Mouse (Mus musculus): ENCODE data around the gene Arcn1.

The Arcn1 gene

DNA sequence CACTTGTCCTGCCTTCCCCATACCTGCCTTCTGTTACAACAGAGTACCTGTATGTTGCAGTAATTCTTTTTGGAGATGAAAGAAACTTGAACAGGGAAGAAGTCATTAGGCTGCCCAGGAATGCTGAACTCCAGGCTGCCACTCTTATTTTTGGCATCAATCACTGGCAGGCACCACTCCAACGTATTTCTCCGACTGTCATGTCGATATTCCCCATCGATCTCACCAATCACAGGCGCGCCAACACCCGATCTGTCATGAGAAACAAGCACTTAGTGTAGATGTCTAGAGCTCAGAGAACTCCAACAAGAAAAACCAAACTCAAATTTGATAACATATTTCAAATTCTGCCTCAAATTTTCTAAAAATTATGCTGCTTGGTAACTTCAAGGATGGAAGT is 22.3 kb downstream of the Arcn1 start:
- no peak for ATAC-seq (ENCODE audit: low TSS enrichment)

GRCm38 (mm10) chr9:44740663-44741192 is 26.9 kb downstream of the Arcn1 start:
- ATAC-seq (ENCODE audit: low TSS enrichment): no peak

GRCm38 (mm10) chr9:44737240-44737949 is 30.2 kb downstream of the Arcn1 start:
- peak; percentile 35; the same call in 1 of the 2 replicates for ATAC-seq (ENCODE audit: low TSS enrichment)

DNA sequence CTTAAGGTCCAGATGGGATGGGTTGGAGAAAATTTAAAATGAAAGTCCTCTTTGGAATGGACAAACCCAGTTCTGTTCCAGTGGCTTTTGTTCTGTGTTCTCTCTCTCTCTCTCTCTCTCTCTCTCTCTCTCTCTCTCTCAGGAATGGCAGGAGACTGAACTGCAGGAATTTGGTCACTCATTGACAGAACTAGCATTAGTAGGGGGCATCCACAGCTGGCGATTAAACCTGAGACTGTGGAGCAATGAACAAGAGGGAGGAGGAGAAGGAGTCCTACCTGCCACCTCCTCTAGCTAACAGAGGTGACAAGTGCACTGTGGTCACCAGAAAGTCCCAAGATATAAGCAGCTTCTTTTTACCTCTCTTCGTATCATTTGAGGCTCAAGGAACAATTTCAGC is 31.3 kb downstream of the Arcn1 start:
- ATAC-seq (ENCODE audit: low TSS enrichment): no peak

DNA sequence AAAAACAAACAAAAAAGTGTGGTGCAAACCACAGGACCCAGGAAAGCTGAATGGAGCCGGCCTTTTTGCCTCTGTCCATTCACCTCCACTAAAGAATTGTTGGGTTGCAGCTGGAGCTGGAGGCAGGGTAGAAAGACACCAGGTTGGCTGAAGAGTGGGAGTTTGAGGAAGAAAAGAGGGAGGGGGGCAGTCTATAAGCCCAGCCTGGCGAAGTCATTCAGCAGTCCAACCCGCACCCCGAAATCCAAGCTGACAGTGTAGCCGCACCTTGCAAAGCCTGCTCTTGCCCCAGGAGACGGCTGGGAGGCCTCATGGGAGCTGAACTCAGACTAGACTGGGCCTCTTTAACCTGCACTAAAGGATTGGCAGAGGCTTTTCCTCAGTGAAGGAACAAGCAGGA is 31.8 kb downstream of the Arcn1 start:
- ATAC-seq (ENCODE audit: low TSS enrichment): no peak

DNA sequence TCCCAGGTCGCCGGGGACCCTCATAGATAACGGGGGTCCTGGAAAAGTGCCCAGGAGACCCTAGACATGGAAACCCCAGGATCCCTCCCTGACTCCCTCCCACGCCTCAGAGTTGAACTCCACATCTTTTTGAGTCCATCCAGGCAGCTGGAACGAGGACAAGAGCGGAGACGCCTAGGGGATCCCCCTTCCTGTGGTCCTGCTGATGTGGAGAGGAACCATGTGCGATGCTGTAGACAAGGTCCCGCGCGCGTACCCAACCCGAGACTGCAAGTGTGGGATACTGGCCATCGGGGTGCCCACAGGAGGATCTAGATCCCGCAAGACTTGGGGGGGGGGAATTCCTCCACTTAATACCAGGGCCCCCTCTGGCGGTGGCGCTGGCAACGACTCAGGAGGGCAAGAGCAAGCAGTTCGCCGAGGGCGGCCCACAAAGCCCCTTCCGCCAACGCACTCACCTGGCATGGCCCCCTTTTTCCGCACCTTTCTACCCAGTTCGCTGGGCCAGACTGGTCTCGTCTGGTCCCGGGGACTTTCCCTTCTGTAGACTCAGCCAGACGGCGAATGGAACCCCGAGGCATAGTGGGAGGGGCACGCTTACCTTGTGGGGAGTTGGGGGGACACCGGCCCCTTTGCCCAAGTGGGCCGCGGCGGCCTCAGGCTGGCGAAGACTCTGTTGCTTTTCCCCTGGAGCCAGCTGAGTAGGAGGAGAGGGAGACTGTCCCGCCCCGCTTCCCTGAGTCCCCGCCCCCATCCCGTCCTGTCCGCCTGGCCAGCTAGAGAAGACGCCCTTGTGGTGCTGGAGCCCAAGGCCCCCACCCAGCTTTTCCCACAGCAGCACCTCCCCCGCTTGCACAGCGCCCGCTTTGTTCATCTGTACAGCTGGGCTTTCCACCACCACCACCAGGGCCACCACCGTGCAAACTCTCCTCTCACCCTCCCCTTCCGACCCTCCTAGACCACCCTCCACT is 32.8 kb downstream of the Arcn1 start, which contains the start of gene Phldb1:
Phldb1 (minus strand) TSS at position 675 of the 971 bp plus-strand sequence.
- peak; percentile 16; the same call in 1 of the 2 replicates for ATAC-seq (ENCODE audit: low TSS enrichment)

GRCm38 (mm10) chr9:44733671-44734523 is 33.7 kb downstream of the Arcn1 start:
- peak; percentile 39; the same call in 1 of the 2 replicates for ATAC-seq (ENCODE audit: low TSS enrichment)

- ATAC-seq (ENCODE audit: low TSS enrichment): no peak
Measured at GRCm38 (mm10) chr9:44732921-44733530, 34.6 kb downstream of the Arcn1 start.

- no peak for ATAC-seq (ENCODE audit: low TSS enrichment)
Measured at GRCm38 (mm10) chr9:44732130-44732549, 35.5 kb downstream of the Arcn1 start.

GRCm38 (mm10) chr9:44727441-44727840 is 40.2 kb downstream of the Arcn1 start:
- ATAC-seq (ENCODE audit: low TSS enrichment): no peak

GRCm38 (mm10) chr9:44726431-44727146 is 41.1 kb downstream of the Arcn1 start:
- no peak for ATAC-seq (ENCODE audit: low TSS enrichment)

- no peak for ATAC-seq (ENCODE audit: low TSS enrichment)
Measured at GRCm38 (mm10) chr9:44724665-44725064, 43.0 kb downstream of the Arcn1 start.

DNA sequence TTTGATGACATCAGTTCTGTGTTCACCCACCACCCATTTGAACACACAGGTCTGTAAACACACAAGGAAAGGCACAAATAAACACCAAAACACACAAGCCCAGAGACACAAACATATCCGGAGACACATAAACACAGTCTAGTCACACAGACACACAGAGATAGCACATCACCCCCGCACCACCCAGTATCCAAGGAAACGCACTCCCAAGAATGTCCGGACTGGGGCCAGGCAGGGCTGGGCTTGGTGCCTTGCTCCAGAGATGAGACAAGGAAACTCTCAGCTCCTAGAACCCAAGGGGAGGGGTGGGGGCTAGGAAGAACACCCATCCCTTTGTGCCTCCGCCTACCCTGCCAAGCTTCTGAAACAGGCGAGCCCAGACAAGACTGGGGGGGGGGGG is 43.4 kb downstream of the Arcn1 start:
- 0 out of 2 replicates have a peak, but pooled peaks have one; percentile 25 for ATAC-seq (ENCODE audit: low TSS enrichment)

GRCm38 (mm10) chr9:44723521-44724041 is 44.1 kb downstream of the Arcn1 start:
- ATAC-seq (ENCODE audit: low TSS enrichment): no peak

- no peak for ATAC-seq (ENCODE audit: low TSS enrichment)
Measured at GRCm38 (mm10) chr9:44723008-44723407, 44.6 kb downstream of the Arcn1 start.

DNA sequence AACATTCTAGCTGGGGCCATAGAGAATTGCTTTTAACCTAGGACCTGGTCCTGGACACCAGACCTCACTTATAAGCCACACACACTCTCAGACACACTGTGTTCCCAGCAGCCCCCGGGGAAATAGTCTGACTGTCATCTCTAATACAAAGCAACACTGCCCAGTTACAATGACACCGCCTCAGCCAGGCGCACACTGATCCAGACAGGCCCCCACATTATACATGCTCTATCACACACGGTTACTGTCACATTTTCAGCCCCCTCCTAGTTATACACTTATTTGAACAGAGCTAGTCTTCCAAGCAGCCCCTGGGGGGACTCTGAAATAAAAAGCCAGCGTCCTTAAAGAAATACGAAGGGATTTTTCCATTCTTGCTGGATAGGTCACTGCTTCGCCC is 45.1 kb downstream of the Arcn1 start:
- ATAC-seq (ENCODE audit: low TSS enrichment): no peak

- ATAC-seq (ENCODE audit: low TSS enrichment): no peak
Measured at GRCm38 (mm10) chr9:44721877-44722186, 45.8 kb downstream of the Arcn1 start.

DNA sequence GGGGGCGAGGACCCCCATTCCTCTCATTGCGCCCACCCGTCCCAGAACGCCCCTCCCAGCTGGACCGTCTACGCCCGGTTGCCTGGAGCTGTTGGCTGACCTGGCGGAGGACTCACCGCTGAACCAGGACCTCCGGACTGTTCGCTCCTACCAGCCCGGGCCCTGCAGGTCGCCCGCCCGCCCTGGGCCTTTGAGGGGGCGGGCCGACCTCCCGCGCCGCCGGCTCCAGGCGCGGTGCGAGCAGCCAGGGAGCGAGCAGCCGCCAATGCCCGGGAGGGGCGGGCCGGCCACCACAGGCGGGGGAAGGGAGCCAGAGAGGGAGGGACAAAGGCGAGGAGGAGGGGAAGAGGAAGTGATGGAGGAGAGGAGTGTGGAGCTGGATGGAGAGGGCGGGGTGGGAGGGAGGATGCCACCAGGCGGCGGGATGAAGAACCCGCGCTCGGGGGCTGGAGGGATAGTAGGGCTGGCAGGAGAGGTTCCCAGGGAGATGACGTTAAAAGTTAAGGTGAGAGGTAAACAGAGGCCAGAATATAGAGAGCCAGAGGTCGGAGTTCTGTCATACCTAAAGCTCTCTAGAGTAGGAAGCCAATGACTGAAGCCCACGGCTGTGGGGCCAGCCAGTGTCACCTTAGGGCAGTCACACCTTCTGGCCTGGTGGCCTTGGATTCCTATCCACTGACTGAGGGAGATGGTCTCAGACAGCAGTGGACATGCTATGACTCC is 46.3 kb downstream of the Arcn1 start:
- peak; percentile 65 for ATAC-seq (ENCODE audit: low TSS enrichment)

DNA sequence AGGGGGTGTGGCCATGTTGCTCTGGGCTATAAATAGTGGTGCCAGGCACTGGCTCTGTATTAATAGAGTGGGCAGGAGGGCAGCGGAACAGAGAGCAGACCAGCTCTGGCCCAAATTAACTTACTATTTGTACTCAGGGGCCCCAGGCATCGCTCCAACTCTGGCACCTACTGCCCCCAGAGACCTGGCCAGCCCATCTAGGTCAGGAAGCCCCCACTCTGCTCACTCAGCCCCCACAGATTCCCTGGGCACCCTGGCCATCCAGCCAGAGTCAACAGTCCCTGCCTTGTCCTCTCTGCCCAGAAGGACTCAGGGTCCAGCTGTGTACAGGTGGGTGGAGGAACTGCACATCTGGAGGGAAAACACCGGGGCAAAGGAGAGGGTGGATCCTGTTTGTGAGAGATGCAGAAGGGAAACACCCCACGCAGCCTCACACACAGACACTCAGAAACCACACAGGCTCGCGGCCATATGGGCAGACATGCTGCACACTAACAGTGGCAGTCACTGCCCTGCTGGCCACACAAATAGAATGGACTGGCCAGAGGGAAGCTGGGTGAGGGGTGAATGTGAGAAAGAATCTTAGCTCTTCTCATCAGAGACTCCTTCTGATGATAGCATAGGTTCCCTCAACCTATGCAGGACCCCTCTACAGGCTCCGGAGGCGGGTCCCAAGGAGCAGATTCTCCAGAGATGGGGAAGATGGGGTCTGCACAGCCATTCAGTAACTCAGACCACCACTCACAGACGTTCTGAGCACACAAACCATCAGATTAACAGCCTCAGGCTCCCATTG is 47.1 kb downstream of the Arcn1 start:
- no peak for ATAC-seq (ENCODE audit: low TSS enrichment)

Data from frontal cortex, adult (tissue).